Mouse (Mus musculus) thymus, adult 2 months (tissue): ENCODE data around the gene Creld2.

Experiments used
- CTCF ChIP-seq: fragments of 200-500 bp; IDR thresholded peaks from 2 replicates; pipeline ENCODE4 v1.5.1; 2012; ENCODE audit warnings: mild to moderate bottlenecking, control low read depth, low read length, moderate library complexity, borderline replicate concordance; ENCODE audit not compliant: control insufficient read depth, poor library complexity, insufficient read depth; ENCODE audit errors: extremely low read depth
- POLR2A ChIP-seq: fragments of 200-500 bp; IDR thresholded peaks from 2 replicates; pipeline ENCODE4 v1.6.1; 2012; ENCODE audit warnings: mild to moderate bottlenecking, low read length, control low read depth, moderate library complexity; ENCODE audit not compliant: control insufficient read depth, poor library complexity, insufficient read depth; ENCODE audit errors: extremely low read depth

- TF ChIP-seq POLR2A (no peak), CTCF (no peak)
Observed at GRCm38 (mm10) chr15:88814411-88815047, 4.9 kb upstream of the Creld2 start.
